Mouse (Mus musculus) hindbrain, embryonic 16.5 days (tissue): Measurements from ENCODE around the gene Tspan18. TPM values are rescaled to one million over a fixed set of nuclear protein-coding genes. Genes with fewer than 3 reads are reported as not detected.
A peak's percentile ranks its signal among the peaks of the same experiment; 100 is the strongest.

Experiments used
- ATAC-seq: fragments of 200-750 bp; cut with Nextera tagmentation; 2 replicates; pipeline ENCODE4 v1.8.0; 2017; ENCODE audit warnings: moderate TSS enrichment, moderate library complexity
- H3K27ac ChIP-seq: fragments of 300-500 bp; sonication (generic); 2 replicates; pipeline ENCODE4 v1.5.1; 2014; ENCODE audit warnings: low read depth, mild to moderate bottlenecking, control low read depth, low read length, moderate library complexity
- H3K27me3 ChIP-seq: fragments of 300-500 bp; sonication (generic); replicated peaks from 2 replicates; pipeline ENCODE4 v1.6.1; 2014; ENCODE audit warnings: low read length; ENCODE audit not compliant: control insufficient read depth, insufficient read depth
- H3K36me3 ChIP-seq: fragments of 300-500 bp; sonication (generic); 2 replicates; pipeline ENCODE4 v1.6.1; 2014; ENCODE audit warnings: mild to moderate bottlenecking, low read length, moderate library complexity, mixed read lengths; ENCODE audit not compliant: control insufficient read depth, insufficient read depth
- H3K4me1 ChIP-seq: fragments of 300-500 bp; sonication (generic); 2 replicates; pipeline ENCODE4 v1.6.1; 2014; ENCODE audit warnings: low read depth, low read length; ENCODE audit not compliant: control insufficient read depth, insufficient read depth
- H3K4me2 ChIP-seq: fragments of 300-500 bp; sonication (generic); 2 replicates; pipeline ENCODE4 v1.6.1; 2014; ENCODE audit warnings: mild to moderate bottlenecking, low read length, control low read depth, moderate library complexity
- H3K4me3 ChIP-seq: fragments of 300-500 bp; sonication (generic); 2 replicates; pipeline ENCODE4 v1.5.1; 2014; ENCODE audit warnings: mild to moderate bottlenecking, low read length, control low read depth, moderate library complexity
- H3K9ac ChIP-seq: fragments of 300-500 bp; sonication (generic); 2 replicates; pipeline ENCODE4 v1.6.1; 2014; ENCODE audit warnings: low read depth, mild to moderate bottlenecking, control low read depth, low read length, moderate library complexity
- H3K9me3 ChIP-seq: fragments of 300-500 bp; sonication (generic); 2 replicates; pipeline ENCODE4 v1.6.1; 2014; ENCODE audit warnings: mild to moderate bottlenecking, low read length, moderate library complexity; ENCODE audit not compliant: control insufficient read depth
- WGBS: fragments of 180-500 bp; shearing (Covaris S2); extraction: QIAGEN DNeasy Blood & Tissue Kit; methylation state at CpG from one replicate; pipeline ENCODE4 v1.1.7; 2014; 5-methylcytosine and 5-hydroxymethylcytosine counted together
- polyA plus RNA-seq: library from polyadenylated mRNA; unstranded; fragments of >200 nt; fragmentation: Nextera tagmentation; extraction: Ambion mirVana; gene quantifications from 2 replicates; pipeline ENCODE4 v1.2.1, GENCODE M21; 2015

The Tspan18 gene
- polyA plus RNA-seq, 1 experiment from 2014 or later = 15.7 TPM

GRCm38 (mm10) chr2:93351352-93351751 lies 17.0 kb upstream of the Tspan18 start:
- Histone ChIP-seq H3K4me2 (no peak overlapping the region), H3K9ac (no peak overlapping the region), H3K9me3 (no peaks in the 10 kb centered on the region), H3K27ac (no peak overlapping the region), H3K4me1 (no peaks in the 10 kb centered on the region; the same call in 1 of the 2 replicates), H3K36me3 (no peaks in the 10 kb centered on the region), H3K4me3 (no peak overlapping the region), H3K27me3 (no peaks in the 10 kb centered on the region)
- WGBS = 79% methylated on average over 7 of the region's 7 CpGs
- no peak for ATAC-seq

- Histone ChIP-seq H3K9me3 (no peaks in the 10 kb centered on the region), H3K4me3 (no peak overlapping the region), H3K27me3 (no peaks in the 10 kb centered on the region), H3K27ac (no peak overlapping the region), H3K4me2 (no peak overlapping the region), H3K36me3 (no peaks in the 10 kb centered on the region), H3K9ac (no peak overlapping the region), H3K4me1 (no peaks in the 10 kb centered on the region)
- no peak for ATAC-seq
- 79% methylated on average over 5 of the region's 5 CpGs for WGBS
Observed at GRCm38 (mm10) chr2:93347018-93347417, 12.7 kb upstream of the Tspan18 start.

- no peaks in the 10 kb centered on the region for H3K4me1 ChIP-seq
- no peaks in the 10 kb centered on the region for H3K36me3 ChIP-seq
- no peak overlapping the region for H3K4me2 ChIP-seq
- no peaks in the 10 kb centered on the region for H3K27me3 ChIP-seq
- WGBS = 19% methylated on average over 6 of the region's 6 CpGs
- no peak overlapping the region for H3K27ac ChIP-seq
- no peak for ATAC-seq
- no peak overlapping the region for H3K4me3 ChIP-seq
- H3K9me3 ChIP-seq = no peaks in the 10 kb centered on the region
- H3K9ac ChIP-seq = no peak overlapping the region
Observed at GRCm38 (mm10) chr2:93346609-93347008, 12.3 kb upstream of the Tspan18 start.

DNA sequence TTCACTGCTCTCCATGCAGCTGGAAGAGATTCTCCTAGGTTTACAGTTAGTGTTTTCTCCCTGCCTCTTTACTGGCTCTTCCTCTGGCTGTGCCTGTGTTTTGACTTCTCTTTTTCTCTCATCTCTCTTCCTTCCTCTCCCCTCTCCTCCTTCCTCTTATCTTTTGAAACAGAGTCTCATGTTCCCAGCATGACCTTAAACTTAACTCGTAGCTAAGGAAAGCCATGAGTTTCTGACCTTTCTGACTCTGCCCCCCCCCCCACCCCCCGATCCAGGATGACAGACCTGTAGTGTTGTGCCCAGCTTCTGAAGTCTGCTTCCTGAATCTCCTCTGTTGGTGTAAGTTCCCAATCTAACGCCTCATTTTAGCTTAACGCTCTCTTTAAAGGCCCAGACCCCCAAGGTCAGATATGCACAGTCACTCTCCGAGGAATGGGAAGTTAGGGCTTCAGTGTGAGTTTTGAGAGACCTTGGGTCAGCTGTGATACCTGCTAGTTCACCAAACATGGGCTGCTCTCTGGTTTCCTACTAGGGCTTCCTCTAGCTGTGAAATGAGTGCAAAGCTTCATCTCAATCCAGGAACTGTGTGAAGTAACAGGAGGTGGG lies 11.5 kb upstream of the Tspan18 start:
- Histone ChIP-seq H3K27me3 (no peaks in the 10 kb centered on the region), H3K9me3 (no peaks in the 10 kb centered on the region), H3K4me1 (no peaks in the 10 kb centered on the region), H3K4me2 (no peak overlapping the region), H3K9ac (no peak overlapping the region), H3K27ac (no peak overlapping the region), H3K36me3 (no peaks in the 10 kb centered on the region), H3K4me3 (no peak overlapping the region)
- ATAC-seq = no peak
- WGBS = 75% methylated on average over 5 of the region's 5 CpGs

GRCm38 (mm10) chr2:93339373-93340106 lies 5.2 kb upstream of the Tspan18 start:
- Histone ChIP-seq H3K4me1 (peaks cover 10% of the 10 kb centered on the region), H3K27me3 (no peaks in the 10 kb centered on the region), H3K4me3 (no peak overlapping the region), H3K9me3 (no peaks in the 10 kb centered on the region), H3K4me2 (no peak overlapping the region), H3K27ac (no peak overlapping the region), H3K9ac (no peak overlapping the region), H3K36me3 (no peaks in the 10 kb centered on the region)
- 31% methylated on average over 9 of the region's 9 CpGs for WGBS
- ATAC-seq = no peak

- H3K36me3 ChIP-seq = no peaks in the 10 kb centered on the region
- no peak overlapping the region for H3K4me3 ChIP-seq
- 85% methylated on average over 11 of the region's 11 CpGs for WGBS
- no peak overlapping the region for H3K9ac ChIP-seq
- H3K27ac ChIP-seq = no peak overlapping the region
- H3K4me1 ChIP-seq = peaks cover 18% of the 10 kb centered on the region
- H3K9me3 ChIP-seq = no peaks in the 10 kb centered on the region
- no peaks in the 10 kb centered on the region for H3K27me3 ChIP-seq
- H3K4me2 ChIP-seq = no peak overlapping the region
- no peak for ATAC-seq
Observed at GRCm38 (mm10) chr2:93335996-93336395, 1.7 kb upstream of the Tspan18 start.

GRCm38 (mm10) chr2:93333241-93333816 lies 976 bp downstream of the Tspan18 start:
- Histone ChIP-seq H3K4me2 (peak overlapping the region; percentile 98), H3K27ac (peak overlapping the region; percentile 58), H3K4me3 (peak overlapping the region; percentile 71), H3K9me3 (no peaks in the 10 kb centered on the region), H3K27me3 (no peaks in the 10 kb centered on the region), H3K36me3 (no peaks in the 10 kb centered on the region), H3K4me1 (peaks cover 12% of the 10 kb centered on the region), H3K9ac (peak overlapping the region; percentile 81)
- peak; percentile 83 for ATAC-seq
- WGBS = under 1% methylated on average over 29 of the region's 29 CpGs

DNA sequence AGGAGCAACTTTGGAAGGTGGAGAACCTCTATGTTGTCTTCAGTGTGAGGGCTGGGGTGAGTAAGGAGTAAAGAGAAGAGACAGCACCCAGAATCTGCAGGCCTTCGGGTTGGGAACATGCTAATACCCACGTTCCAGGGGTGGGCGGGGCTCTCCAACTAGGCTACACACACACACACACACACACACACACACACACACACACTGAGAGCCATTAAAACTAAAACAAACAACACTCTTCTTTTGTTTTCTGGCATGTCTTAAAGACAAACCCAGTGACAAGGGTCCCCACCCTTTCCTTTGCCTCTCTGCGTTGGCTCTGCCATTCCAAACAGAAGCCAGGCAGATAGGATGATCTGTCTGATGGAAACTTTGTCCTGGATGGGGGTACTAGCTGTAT lies 2.0 kb downstream of the Tspan18 start:
- H3K27me3 ChIP-seq = no peaks in the 10 kb centered on the region
- H3K9ac ChIP-seq = no peak overlapping the region
- no peaks in the 10 kb centered on the region for H3K36me3 ChIP-seq
- no peak for ATAC-seq
- H3K27ac ChIP-seq = no peak overlapping the region
- peaks cover 18% of the 10 kb centered on the region for H3K4me1 ChIP-seq
- peak overlapping the region; percentile 71; the same call in 1 of the 2 replicates for H3K4me3 ChIP-seq
- peak overlapping the region; percentile 98 for H3K4me2 ChIP-seq
- 69% methylated on average over 4 of the region's 4 CpGs for WGBS
- no peaks in the 10 kb centered on the region for H3K9me3 ChIP-seq

DNA sequence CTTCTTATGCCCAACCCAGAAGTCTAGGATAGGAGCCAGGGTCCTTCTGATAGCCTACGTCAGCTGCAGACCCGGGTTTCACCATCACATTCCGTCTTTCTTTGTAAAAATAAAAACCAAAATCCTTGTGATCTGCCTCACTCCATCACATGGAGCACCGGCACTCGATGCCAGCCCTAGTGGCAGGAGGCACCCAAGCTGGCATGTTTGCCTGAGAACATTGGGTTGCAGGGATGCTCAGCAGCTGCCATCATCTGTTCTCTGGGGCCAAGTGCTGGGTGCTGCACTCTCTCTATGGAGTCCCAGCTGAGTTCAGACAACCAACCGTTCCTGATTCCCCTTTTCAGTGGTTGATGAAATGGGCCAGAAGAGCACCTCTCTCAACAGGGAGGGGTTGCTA lies 3.2 kb downstream of the Tspan18 start:
- Histone ChIP-seq H3K4me1 (peaks cover 21% of the 10 kb centered on the region), H3K27ac (no peak overlapping the region), H3K36me3 (no peaks in the 10 kb centered on the region), H3K9me3 (no peaks in the 10 kb centered on the region), H3K4me3 (no peak overlapping the region), H3K9ac (no peak overlapping the region), H3K4me2 (peak overlapping the region; percentile 3; the same call in 1 of the 2 replicates), H3K27me3 (no peaks in the 10 kb centered on the region)
- 71% methylated on average over 6 of the region's 6 CpGs for WGBS
- ATAC-seq = no peak
